Mouse (Mus musculus) hindbrain, postnatal 0 days (tissue): ENCODE results near the gene Ptp4a2. TPM values are rescaled to one million over a fixed set of nuclear protein-coding genes. Genes with fewer than 3 reads are reported as not detected.

Experiments
- ATAC-seq: fragments of 200-750 bp; cut with Nextera tagmentation; 2 replicates; pipeline ENCODE4 v1.8.0; 2017; ENCODE audit warnings: mild to moderate bottlenecking, moderate TSS enrichment, moderate library complexity
- DNase-seq: peaks from one replicate; pipeline ENCODE4 v3.0.0-alpha.2; 2015; ENCODE audit warnings: low spot score
- H3K27ac ChIP-seq: fragments of 300-500 bp; sonication (generic); 2 replicates; pipeline ENCODE4 v1.5.1; 2014; ENCODE audit warnings: mild to moderate bottlenecking
- H3K27me3 ChIP-seq: fragments of 300-500 bp; sonication (generic); 2 replicates; pipeline ENCODE4 v1.6.1; 2014; ENCODE audit warnings: low read length, mixed read lengths; ENCODE audit not compliant: insufficient read depth
- H3K36me3 ChIP-seq: fragments of 300-500 bp; sonication (generic); 2 replicates; pipeline ENCODE4 v1.6.1; 2014; ENCODE audit warnings: low read length, mixed read lengths; ENCODE audit not compliant: insufficient read depth
- H3K4me1 ChIP-seq: fragments of 300-500 bp; sonication (generic); 2 replicates; pipeline ENCODE4 v1.6.1; 2014; ENCODE audit warnings: antibody characterized with exemption, low read length, mixed read lengths; ENCODE audit not compliant: insufficient read depth
- H3K4me2 ChIP-seq: fragments of 300-500 bp; sonication (generic); 2 replicates; pipeline ENCODE4 v1.6.1; 2014; ENCODE audit warnings: low read depth, mild to moderate bottlenecking, low read length, moderate library complexity, mixed read lengths
- H3K4me3 ChIP-seq: fragments of 300-500 bp; sonication (generic); 2 replicates; pipeline ENCODE4 v1.5.1; 2014; ENCODE audit warnings: low read length
- H3K9ac ChIP-seq: fragments of 300-500 bp; sonication (generic); replicated peaks from 2 replicates; pipeline ENCODE4 v1.6.1; 2014; ENCODE audit warnings: mild to moderate bottlenecking, low read length, moderate library complexity, mixed read lengths
- H3K9me3 ChIP-seq: fragments of 300-500 bp; sonication (generic); 2 replicates; pipeline ENCODE4 v1.6.1; 2016; ENCODE audit warnings: low read length, mixed read lengths
- CTCF ChIP-seq: IDR thresholded peaks from 2 replicates; pipeline ENCODE4 v1.5.1; 2016; ENCODE audit warnings: antibody characterized with exemption, control low read depth, low read depth
- WGBS: fragments of 180-500 bp; shearing (Covaris S2); extraction: QIAGEN DNeasy Blood & Tissue Kit; methylation state at CpG from one replicate; pipeline ENCODE4 v1.1.7; 2014; 5-methylcytosine and 5-hydroxymethylcytosine counted together
- polyA plus RNA-seq: library from polyadenylated mRNA; unstranded; fragments of >200 nt; fragmentation: Nextera tagmentation; extraction: Ambion mirVana; gene quantifications from 2 replicates; pipeline ENCODE4 v1.2.1, GENCODE M21; 2015
- total RNA-seq: library from RNA; depleted of rRNA; stranded (reverse); fragments of >200 nt; gene quantifications from 2 replicates; pipeline ENCODE4 v1.2.3, GENCODE M21; 2014

The Ptp4a2 gene
- total and polyA plus RNA-seq, 2 experiments from 2014 or later, result 83.5 to 243 TPM

GRCm38 (mm10) chr4:129771314-129771671, 39.7 kb upstream of the Ptp4a2 start:
- ATAC-seq (peak; percentile 29; the same call in 1 of the 2 replicates), DNase-seq (peak; percentile 33)
- Histone ChIP-seq H3K4me3 (peak overlapping the region; percentile 11; the same call in 1 of the 2 replicates), H3K4me2 (peak overlapping the region; percentile 41), H3K27ac (peak overlapping the region; percentile 68; the same call in 1 of the 2 replicates), H3K36me3 (no peaks in the 10 kb centered on the region), H3K9me3 (no peaks in the 10 kb centered on the region), H3K9ac (no peak overlapping the region), H3K4me1 (peaks cover 10% of the 10 kb centered on the region), H3K27me3 (no peaks in the 10 kb centered on the region)
- no peak for TF ChIP-seq CTCF
- 13% methylated on average over 7 of the region's 7 CpGs for WGBS

GRCm38 (mm10) chr4:129771672-129772521, 39.1 kb upstream of the Ptp4a2 start:
- WGBS, result 8% methylated on average over 21 of the region's 21 CpGs
- TF ChIP-seq CTCF, result no peak
- Histone ChIP-seq H3K9ac (no peak overlapping the region), H3K4me3 (peak overlapping the region; percentile 11; the same call in 1 of the 2 replicates), H3K4me1 (peaks cover 10% of the 10 kb centered on the region), H3K9me3 (no peaks in the 10 kb centered on the region), H3K27me3 (no peaks in the 10 kb centered on the region), H3K4me2 (peak overlapping the region; percentile 41), H3K36me3 (no peaks in the 10 kb centered on the region), H3K27ac (peak overlapping the region; percentile 68; the same call in 1 of the 2 replicates)
- ATAC-seq (peak; percentile 67), DNase-seq (peak; percentile 64)

- no peak overlapping the region for H3K4me3 ChIP-seq
- no peak for TF ChIP-seq CTCF
- H3K4me2 ChIP-seq, result no peak overlapping the region
- DNase-seq (peak; percentile 67), ATAC-seq (peak; percentile 77)
- no peaks in the 10 kb centered on the region for H3K27me3 ChIP-seq
- H3K9ac ChIP-seq, result no peak overlapping the region
- no peaks in the 10 kb centered on the region for H3K9me3 ChIP-seq
- H3K27ac ChIP-seq, result peak overlapping the region; percentile 45; the same call in 1 of the 2 replicates
- no peaks in the 10 kb centered on the region for H3K36me3 ChIP-seq
- 26% methylated on average over 4 of the region's 4 CpGs for WGBS
- peaks cover 9% of the 10 kb centered on the region; the same call in 1 of the 2 replicates for H3K4me1 ChIP-seq
Measured at GRCm38 (mm10) chr4:129781881-129782675, 28.9 kb upstream of the Ptp4a2 start.

- H3K36me3 ChIP-seq, result no peaks in the 10 kb centered on the region
- no peak overlapping the region for H3K4me2 ChIP-seq
- H3K9me3 ChIP-seq, result no peaks in the 10 kb centered on the region
- no peaks in the 10 kb centered on the region for H3K27me3 ChIP-seq
- ATAC-seq (peak; percentile 45; the same call in 1 of the 2 replicates), DNase-seq (no peak)
- no peak overlapping the region for H3K4me3 ChIP-seq
- TF ChIP-seq CTCF, result no peak
- no peak overlapping the region for H3K9ac ChIP-seq
- peaks cover 9% of the 10 kb centered on the region; the same call in 1 of the 2 replicates for H3K4me1 ChIP-seq
- WGBS, result 27% methylated on average over 3 of the region's 3 CpGs
- H3K27ac ChIP-seq, result peak overlapping the region; percentile 45; the same call in 1 of the 2 replicates
Measured at GRCm38 (mm10) chr4:129782857-129783331, 28.1 kb upstream of the Ptp4a2 start.

GRCm38 (mm10) chr4:129783506-129783905, 27.5 kb upstream of the Ptp4a2 start:
- TF ChIP-seq CTCF, result no peak
- no peak overlapping the region for H3K27ac ChIP-seq
- no peak overlapping the region for H3K4me3 ChIP-seq
- no peaks in the 10 kb centered on the region for H3K9me3 ChIP-seq
- no peak for DNase-seq
- WGBS, result 79% methylated on average over 5 of the region's 5 CpGs
- no peak overlapping the region for H3K4me2 ChIP-seq
- no peak overlapping the region for H3K9ac ChIP-seq
- H3K36me3 ChIP-seq, result no peaks in the 10 kb centered on the region
- no peaks in the 10 kb centered on the region for H3K27me3 ChIP-seq
- no peak for ATAC-seq
- H3K4me1 ChIP-seq, result peaks cover 9% of the 10 kb centered on the region; the same call in 1 of the 2 replicates

- DNase-seq, result peak; percentile 95
Measured at GRCm38 (mm10) chr4:129785178-129785577, 25.8 kb upstream of the Ptp4a2 start.

More at GRCm38 (mm10) chr4:129785178-129785577, 25.8 kb upstream of the Ptp4a2 start:
- H3K27ac ChIP-seq, result no peak overlapping the region
- no peak overlapping the region for H3K4me2 ChIP-seq
- WGBS, result 1% methylated on average over 4 of the region's 4 CpGs
- TF ChIP-seq CTCF, result peak; percentile 90
- peaks cover 9% of the 10 kb centered on the region; the same call in 1 of the 2 replicates for H3K4me1 ChIP-seq
- no peaks in the 10 kb centered on the region for H3K9me3 ChIP-seq
- peak; percentile 27; the same call in 1 of the 2 replicates for ATAC-seq
- H3K27me3 ChIP-seq, result no peaks in the 10 kb centered on the region
- no peak overlapping the region for H3K9ac ChIP-seq
- H3K4me3 ChIP-seq, result no peak overlapping the region
- H3K36me3 ChIP-seq, result no peaks in the 10 kb centered on the region
